Mouse (Mus musculus) WW6 (cell line): ENCODE results near the gene Tgfb1i1.

Source experiments
- DNase-seq: peaks from one replicate; pipeline ENCODE4 v3.0.0-alpha.2; 2013; ENCODE audit warnings: low read depth, low spot score

Gene Tgfb1i1

DNA sequence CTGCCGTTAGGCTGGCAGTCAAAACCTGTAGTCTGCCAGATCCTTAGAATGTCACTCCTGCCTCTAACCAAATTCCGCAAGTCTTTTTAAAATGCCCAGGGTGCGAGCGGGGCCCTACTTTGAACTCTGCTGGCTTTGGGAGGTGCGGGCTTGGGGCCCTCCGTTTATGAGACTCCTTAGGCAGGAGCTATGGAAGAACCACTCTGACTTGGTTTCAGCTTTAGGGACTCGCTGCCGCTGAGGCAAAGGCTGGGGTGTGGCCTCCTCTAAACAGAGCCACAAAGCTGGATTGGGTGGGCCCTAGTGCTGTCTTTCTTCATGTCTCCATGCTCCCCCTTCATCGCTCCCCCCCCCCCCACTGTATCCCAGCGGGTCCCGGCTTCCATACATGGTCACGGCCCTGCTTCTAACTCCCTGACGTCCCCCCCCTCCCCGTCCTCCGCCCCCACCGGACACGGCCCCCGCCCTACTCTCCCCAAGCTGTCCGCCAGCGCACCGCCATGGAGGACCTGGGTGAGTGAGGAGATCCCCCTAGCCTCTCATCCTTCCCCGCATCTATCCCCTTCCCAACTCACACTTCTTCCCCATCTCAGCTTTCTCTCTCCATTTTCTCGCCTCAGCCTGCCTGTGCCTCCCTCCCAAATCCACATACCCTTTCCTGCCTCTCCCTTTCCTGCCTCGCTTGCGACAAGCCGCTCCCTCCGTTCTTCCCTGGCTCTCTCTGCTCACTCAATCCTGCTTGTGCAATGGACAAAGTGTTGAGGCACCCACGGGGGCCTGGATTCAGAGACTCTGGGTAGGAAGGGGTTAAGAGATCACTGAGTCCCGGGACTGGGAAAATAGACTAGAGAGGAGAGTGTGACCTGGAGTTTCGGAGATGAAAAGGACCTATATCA lies at the start of gene Tgfb1i1:
TSS of gene Tgfb1i1 (plus strand) at position 317 of the 896 bp plus-strand sequence.
- DNase-seq = no peak

DNA sequence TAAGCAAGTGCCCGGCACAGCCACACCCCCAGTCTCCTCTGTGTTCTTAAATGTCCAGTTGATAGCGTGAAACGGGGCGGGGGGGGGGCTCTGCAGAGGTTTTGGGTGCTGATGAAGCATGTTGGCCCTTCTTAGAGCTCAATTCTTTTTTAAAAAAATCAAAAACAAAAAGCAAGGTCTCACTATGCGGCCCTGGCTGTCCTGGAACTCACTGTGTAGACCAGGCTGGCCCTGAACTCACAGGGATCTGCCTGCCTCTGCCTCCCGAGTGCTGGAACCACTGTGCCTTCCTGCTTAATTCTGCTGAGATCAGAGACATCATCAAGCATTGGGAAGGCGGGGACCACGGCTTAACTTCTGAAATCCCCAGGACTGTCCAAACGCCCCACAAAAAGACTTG lies 45.0 kb upstream of the Tgfb1i1 start:
- DNase-seq = no peak

DNA sequence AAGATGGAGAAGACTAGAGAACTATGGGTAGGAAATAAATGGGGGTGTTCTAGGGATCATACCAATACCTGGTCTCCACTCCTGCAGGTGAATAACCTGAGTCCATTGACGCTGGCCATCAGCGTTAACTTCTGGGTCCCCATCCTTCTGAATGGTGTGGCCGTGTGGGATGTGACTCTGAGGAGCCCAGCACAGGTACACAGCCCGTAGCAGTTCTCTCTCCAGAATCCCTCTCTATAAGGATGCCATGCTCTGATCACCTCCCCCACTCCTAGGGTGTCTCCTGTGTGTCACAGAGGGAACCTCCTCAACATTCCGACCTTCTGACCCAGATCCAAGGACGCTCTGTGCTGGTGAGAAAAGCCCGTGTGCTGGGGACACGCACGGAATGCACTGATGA lies 43.5 kb upstream of the Tgfb1i1 start:
- no peak for DNase-seq

DNA sequence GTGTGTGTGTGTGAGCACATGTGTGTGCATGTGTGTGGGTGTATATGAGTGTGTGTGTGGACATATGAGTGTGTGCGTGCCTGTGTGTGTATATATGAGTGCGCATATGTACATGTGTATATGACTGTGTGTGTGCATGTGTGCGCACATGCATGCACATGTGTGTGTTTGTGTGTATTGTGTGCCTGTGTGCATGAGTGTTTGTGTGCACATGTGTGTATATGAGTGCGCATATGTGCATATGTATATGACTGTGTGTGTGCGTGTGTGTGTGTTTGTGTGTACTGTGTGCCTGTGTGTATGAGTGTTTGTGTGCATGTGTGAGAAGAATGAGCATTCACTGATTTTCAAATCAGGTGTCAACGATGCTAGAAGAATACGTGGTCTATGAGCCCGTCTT lies 42.4 kb upstream of the Tgfb1i1 start:
- DNase-seq = no peak

DNA sequence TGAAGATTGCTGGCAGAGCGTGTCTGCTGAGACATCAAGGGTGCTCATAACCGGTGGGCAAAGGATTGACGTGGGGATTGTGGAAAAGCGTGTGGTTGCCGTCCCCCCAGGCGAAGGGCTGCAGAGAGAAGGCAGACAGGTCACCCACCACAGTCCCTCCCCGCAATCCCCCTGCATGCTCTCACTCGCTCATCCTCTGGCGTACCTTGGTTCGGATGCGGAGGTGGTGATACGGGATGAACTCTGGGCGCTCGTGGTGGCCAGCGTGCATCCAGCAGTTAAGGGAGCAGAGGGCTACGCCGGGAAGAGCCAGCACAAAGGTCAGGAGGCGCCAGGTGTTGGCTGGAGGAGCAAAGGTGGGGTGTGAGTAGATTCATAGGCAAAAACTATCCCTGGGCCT lies 40.9 kb upstream of the Tgfb1i1 start:
- no peak for DNase-seq

DNA sequence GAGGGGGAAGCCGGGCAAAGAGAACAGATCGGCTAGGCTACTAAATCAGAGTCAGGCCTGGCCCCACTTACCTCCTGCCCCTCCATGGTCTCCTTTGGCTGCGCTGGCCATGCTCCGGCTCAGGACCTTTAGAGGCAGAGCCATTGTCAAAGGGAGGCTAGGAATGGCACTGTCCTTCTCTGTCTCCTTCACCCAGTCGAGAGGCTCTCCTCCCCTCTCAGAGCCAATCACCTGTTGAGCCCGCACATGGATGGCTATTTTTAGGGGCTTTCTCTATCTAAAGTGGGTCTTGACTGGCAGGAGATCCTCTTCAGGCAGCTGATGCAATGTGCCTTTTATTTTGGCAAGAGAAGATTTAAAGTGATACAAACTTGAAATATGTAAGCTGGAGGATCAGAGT lies 40.5 kb upstream of the Tgfb1i1 start, which contains the start of gene Cox6a2:
TSS of gene Cox6a2 (minus strand) at position 236 of the 400 bp plus-strand sequence.
- no peak for DNase-seq

DNA sequence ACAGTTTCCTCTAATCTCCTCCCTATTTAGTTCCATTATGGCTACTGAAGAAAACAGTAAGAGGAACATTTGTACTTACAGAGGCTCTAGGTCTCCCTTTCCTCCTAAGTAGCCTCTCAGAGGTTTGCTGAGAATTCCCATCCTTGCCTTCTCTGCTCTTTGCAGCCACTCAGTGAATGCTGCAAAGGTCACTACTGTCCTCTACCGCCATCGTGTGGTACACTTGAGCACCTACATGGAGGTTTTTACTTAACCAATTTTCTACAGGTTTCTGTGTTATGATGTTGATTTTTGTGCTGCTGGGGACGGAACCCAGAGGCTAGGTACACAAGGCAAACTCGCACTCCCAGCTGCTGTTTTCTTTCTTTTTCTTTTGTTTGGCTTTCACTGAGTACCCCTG lies 38.4 kb upstream of the Tgfb1i1 start:
- DNase-seq = no peak

DNA sequence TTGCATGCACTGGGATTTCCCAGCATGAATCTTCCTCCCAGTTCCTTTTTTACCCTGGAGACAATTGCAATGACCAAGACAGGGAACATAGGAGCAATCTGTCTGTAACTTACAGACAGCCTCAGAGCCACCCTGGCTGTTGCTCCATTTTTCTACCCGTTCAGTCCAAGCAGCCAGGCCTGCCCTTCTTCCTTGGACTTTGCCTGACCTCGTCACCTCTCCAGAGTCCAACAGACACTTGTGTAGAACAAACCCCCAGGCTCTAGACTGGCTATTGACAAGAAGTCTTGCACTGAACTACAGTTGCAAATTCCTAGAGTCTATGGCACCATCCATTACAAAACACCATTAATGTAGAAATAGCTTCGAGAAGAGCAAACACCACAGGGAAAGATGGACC lies 36.8 kb upstream of the Tgfb1i1 start:
- no peak for DNase-seq

DNA sequence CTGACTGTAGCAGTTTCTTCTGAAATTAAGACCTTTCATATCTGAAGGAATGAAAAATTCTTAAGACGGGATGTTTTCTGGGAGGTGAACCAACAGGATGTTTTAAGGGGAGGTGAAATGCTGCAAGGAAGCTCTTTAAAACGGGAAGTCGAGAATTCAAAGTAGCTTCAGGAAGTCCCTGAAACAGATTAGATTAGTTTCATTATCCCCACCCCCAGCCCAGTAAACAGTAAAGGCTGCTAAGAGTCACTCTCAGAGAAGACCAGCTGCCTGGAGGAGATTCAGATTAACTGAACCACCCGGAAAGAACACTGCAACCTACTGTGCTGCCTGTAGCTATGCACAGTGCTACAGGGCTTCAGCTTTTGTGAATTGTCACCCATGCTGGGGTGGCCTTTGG lies 26.7 kb upstream of the Tgfb1i1 start:
- DNase-seq = no peak

DNA sequence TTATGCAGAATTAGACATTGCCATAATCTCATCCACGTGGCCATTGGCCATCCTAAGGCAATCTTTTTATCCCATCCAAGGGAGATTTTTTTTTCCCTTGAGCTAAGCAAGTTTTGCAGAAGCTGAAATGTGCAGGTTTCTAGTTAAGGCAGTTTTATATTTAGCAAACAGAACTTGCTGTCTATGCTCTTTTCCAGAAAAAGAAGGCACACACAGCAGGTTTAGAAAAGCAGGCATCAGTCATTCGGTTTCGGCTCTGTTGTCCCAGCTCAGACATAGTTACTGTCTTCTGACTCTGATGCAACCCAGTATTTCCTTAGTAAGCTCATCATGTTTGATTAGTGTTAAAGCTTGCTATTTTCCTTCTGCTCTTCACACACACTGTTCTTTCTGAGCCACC lies 25.7 kb upstream of the Tgfb1i1 start:
- DNase-seq = no peak

DNA sequence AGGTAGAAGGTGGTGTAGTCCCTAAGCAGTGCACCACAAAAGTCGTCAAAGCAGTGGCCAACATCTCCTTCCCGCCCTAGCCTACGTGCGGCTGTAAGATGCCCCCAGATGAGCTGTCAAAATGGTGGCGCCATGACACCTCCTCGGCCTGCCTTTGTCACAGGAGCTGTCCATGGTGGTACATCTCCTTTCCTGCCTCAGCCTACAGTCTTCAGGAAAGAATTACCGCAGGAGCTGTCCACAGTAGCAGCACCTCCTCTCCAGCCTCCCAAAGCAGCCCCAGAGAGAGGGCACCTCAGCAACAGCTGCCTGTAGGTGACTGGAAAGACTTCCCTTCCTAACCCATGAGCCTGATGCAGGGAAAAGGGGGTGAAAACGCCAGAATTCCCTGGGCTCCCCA lies 14.9 kb upstream of the Tgfb1i1 start:
- DNase-seq = no peak

DNA sequence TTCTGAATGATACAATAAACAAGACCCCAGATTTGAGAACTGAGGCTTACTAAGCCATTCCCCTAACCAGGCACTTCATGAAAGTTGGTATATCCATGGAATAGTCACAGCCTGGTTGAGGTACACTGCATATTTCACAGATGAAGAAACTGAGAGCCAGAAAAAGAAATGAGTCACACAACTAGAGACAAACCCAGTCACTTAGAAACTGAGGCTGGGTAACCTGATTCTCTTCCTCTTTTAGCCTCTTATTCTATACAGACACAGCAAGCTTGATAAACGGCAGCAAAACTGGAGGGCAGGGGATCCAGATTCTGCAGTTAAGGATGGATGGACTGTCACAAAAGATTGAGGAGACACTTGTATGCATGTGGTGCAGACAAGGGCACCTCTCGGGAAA lies 11.8 kb upstream of the Tgfb1i1 start:
- no peak for DNase-seq

DNA sequence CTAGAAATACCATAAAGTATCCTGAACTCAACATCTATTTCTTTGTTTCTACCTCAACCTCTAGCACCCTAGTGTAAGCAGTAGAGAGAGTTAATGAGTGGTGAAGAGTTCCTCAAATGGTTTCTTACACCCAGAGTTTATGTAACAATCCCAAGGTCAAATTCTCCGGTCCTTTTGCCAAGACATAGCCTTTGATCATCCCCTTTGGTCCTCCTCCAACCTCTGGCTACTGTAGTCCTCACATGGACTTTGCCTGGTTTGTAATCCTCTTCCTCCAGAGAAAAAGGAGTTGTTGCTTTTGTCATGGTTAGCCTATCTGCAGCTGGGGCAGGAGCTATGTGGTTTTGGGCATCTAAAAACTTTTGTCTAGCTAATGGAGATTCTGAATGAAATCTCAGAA lies 11.1 kb upstream of the Tgfb1i1 start:
- DNase-seq = no peak

DNA sequence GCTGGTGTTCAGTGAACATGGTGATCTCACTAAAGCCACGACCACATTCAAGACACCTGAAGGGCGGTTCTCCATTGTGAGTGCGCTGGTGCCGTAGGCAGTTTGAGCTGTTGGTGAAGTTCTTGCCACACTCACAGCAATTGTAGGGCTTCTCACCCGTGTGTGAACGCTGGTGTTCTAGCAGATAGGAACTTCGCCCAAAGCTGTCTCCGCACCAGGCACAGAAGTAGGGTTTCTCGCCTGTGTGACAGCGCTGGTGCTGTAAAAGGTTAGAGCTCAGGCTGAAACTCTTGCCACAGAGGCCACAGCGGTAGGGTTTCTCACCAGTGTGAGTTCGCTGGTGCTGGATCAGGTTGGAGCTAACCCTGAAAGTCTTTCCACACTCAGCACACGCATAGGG lies 10.2 kb upstream of the Tgfb1i1 start:
- DNase-seq = no peak

DNA sequence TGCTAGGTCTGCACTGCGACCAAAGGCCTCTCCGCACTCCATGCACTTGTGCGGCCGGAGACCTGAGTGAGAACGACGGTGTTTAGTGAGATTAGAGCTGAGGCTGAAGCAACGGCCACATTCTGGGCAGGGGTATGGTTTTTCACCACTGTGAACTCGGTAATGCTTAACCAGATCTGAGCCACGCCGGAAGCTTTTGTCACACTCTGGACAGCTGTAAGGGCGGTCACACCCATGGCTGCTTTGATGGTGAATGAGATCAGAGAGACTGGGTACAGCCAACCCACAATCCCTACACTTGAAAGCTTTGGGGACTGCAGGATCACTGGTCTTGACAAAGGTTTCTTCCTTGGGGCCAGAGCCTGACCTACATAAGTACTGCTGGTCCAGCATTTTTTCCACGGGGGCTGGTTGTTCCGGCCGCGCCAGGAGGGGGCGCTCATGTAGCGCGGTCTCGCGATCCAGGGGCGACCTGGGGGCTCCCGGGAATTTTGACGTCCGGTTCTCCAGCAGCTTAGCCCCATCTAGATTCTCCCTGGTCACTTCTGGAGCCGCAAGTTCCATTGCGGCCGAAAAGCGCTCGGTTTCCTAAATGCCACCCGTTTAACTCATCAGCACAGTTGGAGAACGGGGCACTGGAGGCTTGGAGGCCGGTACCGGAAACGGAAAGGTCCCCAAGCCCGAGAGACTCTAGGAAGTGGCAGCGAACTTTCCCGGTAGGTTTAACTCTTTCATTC lies 9.6 kb upstream of the Tgfb1i1 start, which contains the start of gene Armc5:
TSS of gene Armc5 (plus strand) at position 487 of the 737 bp plus-strand sequence.
- DNase-seq = no peak

DNA sequence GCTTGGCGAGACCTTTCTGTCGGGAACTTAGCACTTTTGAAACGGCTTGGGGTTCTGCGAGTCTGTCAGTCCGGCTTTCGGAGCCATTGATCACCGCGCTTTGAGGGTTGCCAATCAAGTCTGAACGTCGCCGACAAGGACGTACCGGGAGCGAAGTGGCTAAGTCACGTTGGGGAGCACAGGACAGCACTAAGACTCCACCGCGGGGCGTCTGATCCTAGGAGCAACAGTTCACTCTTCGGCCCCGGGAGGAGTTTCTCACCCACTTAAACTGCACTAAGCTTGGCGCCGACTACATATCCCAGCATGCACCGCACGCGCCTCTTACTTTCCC lies 9.1 kb upstream of the Tgfb1i1 start:
- DNase-seq = no peak

DNA sequence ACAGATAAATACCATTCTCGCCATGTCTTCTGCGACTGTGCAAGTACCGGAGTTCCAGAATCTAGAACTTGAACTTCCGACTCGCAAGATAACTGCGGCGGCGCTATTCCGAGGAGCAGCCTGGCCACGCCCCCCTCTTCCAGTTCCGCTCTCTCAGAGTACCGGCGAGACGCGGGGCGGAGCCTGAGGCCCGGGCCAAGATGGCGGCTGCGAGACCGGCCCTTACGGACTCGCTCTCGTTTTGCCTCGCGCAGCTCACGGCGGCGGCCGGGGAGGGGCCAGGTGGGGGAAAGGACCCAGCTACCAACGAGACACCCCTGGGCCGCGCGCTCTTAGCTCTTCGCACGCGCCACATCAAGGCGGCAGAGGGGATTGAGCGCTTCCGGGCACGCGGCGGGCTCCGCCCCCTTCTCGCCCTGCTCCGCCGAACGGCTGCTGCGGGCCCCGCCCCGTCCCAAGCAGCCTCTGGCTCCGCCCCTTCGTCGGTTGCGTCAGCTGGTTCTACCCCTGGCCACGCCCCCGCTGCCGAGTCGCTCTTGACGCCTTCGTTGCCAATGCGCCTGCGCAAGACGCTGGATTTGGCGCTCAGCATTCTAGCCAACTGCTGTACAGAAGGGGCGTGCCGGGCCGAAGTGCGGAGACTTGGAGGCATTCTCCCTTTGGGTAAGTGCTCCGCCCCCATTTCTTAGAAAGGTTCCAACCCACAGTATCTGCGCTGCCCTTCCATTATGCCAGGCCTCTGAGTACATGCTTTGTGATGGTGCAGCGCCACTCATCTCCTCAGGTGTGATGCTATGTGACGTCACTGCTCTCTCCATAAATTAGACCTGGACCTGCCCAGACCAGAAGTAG lies 8.5 kb upstream of the Tgfb1i1 start, which contains the start of gene 9130023H24Rik:
TSS of gene 9130023H24Rik (minus strand) at position 105 of the 852 bp plus-strand sequence.
- DNase-seq = peak; percentile 97

DNA sequence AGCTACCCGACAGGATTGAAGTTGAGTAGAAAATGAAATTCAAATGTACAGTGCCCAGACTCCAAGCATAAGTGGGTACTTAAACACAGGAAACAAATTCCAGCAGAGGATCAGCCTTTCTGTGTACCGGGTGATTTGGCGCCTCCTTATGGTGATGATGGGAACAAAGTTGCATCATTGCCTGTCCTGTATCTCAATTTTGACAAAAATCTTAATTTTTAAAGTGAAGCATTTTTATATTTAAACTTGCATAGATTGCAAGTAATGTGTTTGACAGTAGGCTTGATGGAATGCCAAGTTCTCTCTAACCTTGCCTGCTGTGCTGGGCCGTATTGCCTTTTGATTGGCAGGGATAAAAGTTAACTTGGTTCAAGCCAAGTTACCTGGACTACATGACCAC lies 7.6 kb upstream of the Tgfb1i1 start:
- DNase-seq = no peak

DNA sequence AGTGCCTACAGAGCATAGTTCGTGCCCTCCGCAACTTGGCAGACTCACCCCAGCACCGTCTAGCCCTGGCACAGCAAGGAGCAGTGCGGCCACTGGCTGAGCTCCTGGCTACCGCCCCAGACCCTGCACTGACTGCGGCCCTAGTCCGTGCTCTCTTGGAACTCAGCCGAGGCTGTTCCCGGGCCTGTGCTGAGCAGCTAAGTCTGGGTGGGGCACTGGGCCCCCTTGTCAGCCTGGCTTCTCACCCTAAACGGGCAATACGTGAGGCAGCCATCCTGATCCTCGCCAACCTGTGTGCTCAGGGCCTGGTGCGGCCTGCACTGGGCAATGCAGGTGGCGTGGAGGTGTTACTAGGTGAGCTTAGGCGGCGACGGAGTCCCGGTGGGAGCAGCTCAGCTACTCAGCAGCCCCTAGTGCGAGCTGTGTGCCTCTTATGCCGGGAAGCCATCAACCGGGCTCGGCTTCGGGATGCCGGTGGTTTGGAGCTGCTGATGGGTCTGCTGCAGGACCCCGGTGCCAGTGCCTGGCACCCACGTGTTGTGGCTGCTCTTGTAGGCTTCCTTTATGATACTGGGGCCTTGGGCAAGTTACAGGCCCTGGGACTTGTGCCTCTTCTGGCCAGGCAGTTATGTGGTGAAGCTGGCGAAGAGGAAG lies 6.4 kb upstream of the Tgfb1i1 start:
- DNase-seq = no peak

DNA sequence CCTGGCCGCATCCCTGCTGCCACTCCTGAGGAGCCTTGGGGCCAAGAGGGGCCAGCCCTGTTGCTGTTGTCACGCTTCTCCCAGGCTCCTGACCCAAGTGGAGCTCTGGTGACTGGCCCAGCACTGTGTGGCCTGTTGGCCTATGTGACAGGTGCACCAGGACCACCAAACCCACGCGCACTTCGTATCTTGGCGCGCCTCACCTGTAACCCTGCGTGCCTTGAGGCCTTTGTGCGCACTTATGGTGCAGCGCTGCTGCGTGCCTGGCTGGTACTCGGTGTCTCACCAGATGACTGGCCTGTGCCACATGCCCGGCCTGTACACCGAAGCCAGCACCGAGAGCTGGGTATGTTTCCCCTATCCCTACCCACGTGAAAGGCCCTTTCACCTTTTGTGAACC lies 4.3 kb upstream of the Tgfb1i1 start:
- DNase-seq = no peak

DNA sequence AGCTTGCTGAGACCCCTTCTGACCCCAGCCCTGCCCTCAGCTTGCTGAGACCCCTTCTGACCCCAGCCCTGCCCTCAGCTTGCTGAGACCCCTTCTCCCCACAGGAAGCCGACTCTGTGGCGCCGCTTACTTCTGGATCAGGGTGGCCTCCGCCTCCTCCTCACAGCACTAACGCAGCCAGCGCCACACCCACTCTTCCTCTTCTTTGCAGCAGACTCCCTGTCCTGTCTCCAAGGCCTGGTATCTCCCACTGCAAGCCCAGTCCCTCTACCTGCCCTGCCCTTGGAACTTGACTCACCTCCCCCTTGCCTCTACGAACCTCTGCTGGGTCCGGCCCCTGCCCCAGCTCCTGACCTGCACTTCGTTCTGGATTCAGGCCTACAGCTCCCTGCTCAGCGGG lies 2.7 kb upstream of the Tgfb1i1 start:
- no peak for DNase-seq
